Mouse (Mus musculus): ENCODE results near the gene Fgfr2. TPM values are rescaled to one million over a fixed set of nuclear protein-coding genes. Genes with fewer than 3 reads are reported as not detected.

Gene Fgfr2
- polyA plus RNA-seq, 1 experiment, result 52.3 TPM

GRCm38 (mm10) chr7:132245730-132246129 lies 877.4 kb downstream of the Fgfr2 start:
- TF ChIP-seq CTCF (IDR thresholded peaks at IDR 0.05; ENCODE audit: borderline replicate concordance, extremely low read depth, insufficient read depth, insufficient read length), result no peak
- TF ChIP-seq POLR2A (IDR thresholded peaks at IDR 0.05; ENCODE audit: borderline replicate concordance, extremely low read depth, insufficient read depth, insufficient read length, poor library complexity, severe bottlenecking), result no peak

GRCm38 (mm10) chr7:132244637-132245036 lies 878.5 kb downstream of the Fgfr2 start:
- no peak for DNase-seq (ENCODE audit: low read depth)
- no peak for TF ChIP-seq CTCF (IDR thresholded peaks at IDR 0.05; ENCODE audit: borderline replicate concordance, extremely low read depth, insufficient read depth, insufficient read length)
- no peak for TF ChIP-seq POLR2A (IDR thresholded peaks at IDR 0.05; ENCODE audit: borderline replicate concordance, extremely low read depth, insufficient read depth, insufficient read length, poor library complexity, severe bottlenecking)

More at GRCm38 (mm10) chr7:132245730-132246129, 877.4 kb downstream of the Fgfr2 start:
- no peak for DNase-seq (ENCODE audit: low read depth)

- TF ChIP-seq POLR2A (IDR thresholded peaks at IDR 0.05; ENCODE audit: borderline replicate concordance, extremely low read depth, insufficient read depth, insufficient read length, poor library complexity, severe bottlenecking), result no peak
- no peak for DNase-seq (ENCODE audit: low read depth)
Measured at GRCm38 (mm10) chr7:132243225-132243624, 879.9 kb downstream of the Fgfr2 start.

GRCm38 (mm10) chr7:132242617-132243141 lies 880.5 kb downstream of the Fgfr2 start:
- TF ChIP-seq CTCF (IDR thresholded peaks at IDR 0.05; ENCODE audit: borderline replicate concordance, extremely low read depth, insufficient read depth, insufficient read length), result no peak
- TF ChIP-seq POLR2A (IDR thresholded peaks at IDR 0.05; ENCODE audit: borderline replicate concordance, extremely low read depth, insufficient read depth, insufficient read length, poor library complexity, severe bottlenecking), result no peak
- DNase-seq (ENCODE audit: low read depth), result no peak

GRCm38 (mm10) chr7:132238921-132239320 lies 884.2 kb downstream of the Fgfr2 start:
- no peak for TF ChIP-seq CTCF (IDR thresholded peaks at IDR 0.05; ENCODE audit: borderline replicate concordance, extremely low read depth, insufficient read depth, insufficient read length)
- no peak for DNase-seq (ENCODE audit: low read depth)

GRCm38 (mm10) chr7:132237191-132237590 lies 886.0 kb downstream of the Fgfr2 start:
- no peak for DNase-seq (ENCODE audit: low read depth)
- TF ChIP-seq POLR2A (IDR thresholded peaks at IDR 0.05; ENCODE audit: borderline replicate concordance, extremely low read depth, insufficient read depth, insufficient read length, poor library complexity, severe bottlenecking) (no peak), CTCF (IDR thresholded peaks at IDR 0.05; ENCODE audit: borderline replicate concordance, extremely low read depth, insufficient read depth, insufficient read length) (no peak)

GRCm38 (mm10) chr7:132236789-132237188 lies 886.4 kb downstream of the Fgfr2 start:
- no peak for DNase-seq (ENCODE audit: low read depth)
- no peak for TF ChIP-seq POLR2A (IDR thresholded peaks at IDR 0.05; ENCODE audit: borderline replicate concordance, extremely low read depth, insufficient read depth, insufficient read length, poor library complexity, severe bottlenecking)
- no peak for TF ChIP-seq CTCF (IDR thresholded peaks at IDR 0.05; ENCODE audit: borderline replicate concordance, extremely low read depth, insufficient read depth, insufficient read length)

- no peak for TF ChIP-seq POLR2A (IDR thresholded peaks at IDR 0.05; ENCODE audit: borderline replicate concordance, extremely low read depth, insufficient read depth, insufficient read length, poor library complexity, severe bottlenecking)
- no peak for TF ChIP-seq CTCF (IDR thresholded peaks at IDR 0.05; ENCODE audit: borderline replicate concordance, extremely low read depth, insufficient read depth, insufficient read length)
- no peak for DNase-seq (ENCODE audit: low read depth)
Measured at GRCm38 (mm10) chr7:132234250-132234649, 888.9 kb downstream of the Fgfr2 start.

- DNase-seq (ENCODE audit: low read depth), result no peak
- TF ChIP-seq POLR2A (IDR thresholded peaks at IDR 0.05; ENCODE audit: borderline replicate concordance, extremely low read depth, insufficient read depth, insufficient read length, poor library complexity, severe bottlenecking) (no peak), CTCF (IDR thresholded peaks at IDR 0.05; ENCODE audit: borderline replicate concordance, extremely low read depth, insufficient read depth, insufficient read length) (no peak)
Measured at GRCm38 (mm10) chr7:132233732-132234131, 889.4 kb downstream of the Fgfr2 start.

GRCm38 (mm10) chr7:132232937-132233336 lies 890.2 kb downstream of the Fgfr2 start:
- DNase-seq (ENCODE audit: low read depth), result no peak
- TF ChIP-seq CTCF (IDR thresholded peaks at IDR 0.05; ENCODE audit: borderline replicate concordance, extremely low read depth, insufficient read depth, insufficient read length) (no peak), POLR2A (IDR thresholded peaks at IDR 0.05; ENCODE audit: borderline replicate concordance, extremely low read depth, insufficient read depth, insufficient read length, poor library complexity, severe bottlenecking) (no peak)

GRCm38 (mm10) chr7:132231476-132231875 lies 891.7 kb downstream of the Fgfr2 start:
- TF ChIP-seq POLR2A (IDR thresholded peaks at IDR 0.05; ENCODE audit: borderline replicate concordance, extremely low read depth, insufficient read depth, insufficient read length, poor library complexity, severe bottlenecking) (no peak), CTCF (IDR thresholded peaks at IDR 0.05; ENCODE audit: borderline replicate concordance, extremely low read depth, insufficient read depth, insufficient read length) (no peak)
- DNase-seq (ENCODE audit: low read depth), result no peak

- TF ChIP-seq CTCF (IDR thresholded peaks at IDR 0.05; ENCODE audit: borderline replicate concordance, extremely low read depth, insufficient read depth, insufficient read length) (no peak), POLR2A (IDR thresholded peaks at IDR 0.05; ENCODE audit: borderline replicate concordance, extremely low read depth, insufficient read depth, insufficient read length, poor library complexity, severe bottlenecking) (no peak)
- DNase-seq (ENCODE audit: low read depth), result no peak
Measured at GRCm38 (mm10) chr7:132230961-132231360, 892.2 kb downstream of the Fgfr2 start.

Measured in brain, embryonic 14.5 days (tissue).